Mouse (Mus musculus): ENCODE data around the gene Cttn. TPM values are rescaled to one million over a fixed set of nuclear protein-coding genes. Genes with fewer than 3 reads are reported as not detected.

The Cttn gene
- total RNA-seq, 2 experiments from 2014 or later = 88.0 to 93.4 TPM

- DNase-seq = no peak
Measured at GRCm38 (mm10) chr7:144389704-144390103, 81.1 kb downstream of the Cttn start.

DNA sequence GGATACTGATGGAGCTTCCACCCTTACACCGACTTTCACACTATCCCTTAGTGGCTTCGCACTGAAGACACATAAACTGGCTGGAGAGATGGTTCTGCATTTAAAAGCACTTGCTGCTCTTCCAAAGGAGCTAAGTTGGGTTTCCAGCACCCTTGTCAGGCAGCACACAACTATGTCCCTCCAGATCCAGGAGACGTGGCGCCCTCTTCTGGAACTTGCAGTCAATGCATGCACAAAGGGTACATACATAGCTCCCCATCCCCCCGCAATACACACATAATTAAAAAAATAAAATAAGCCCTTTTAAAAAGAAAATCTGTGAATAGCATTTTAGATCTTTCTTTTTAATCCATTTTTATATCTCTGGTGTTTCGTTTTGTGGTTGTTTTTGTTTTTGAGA is 83.3 kb downstream of the Cttn start:
- no peak for DNase-seq

Other genes starting within 250 kb of the Cttn start
- gene Ppfia1, start 82.7 kb upstream of the Cttn start, total RNA-seq (2021) = 10 to 100 TPM; 94.6 to 99.9 TPM
- gene Fadd, start 111.5 kb upstream of the Cttn start, total RNA-seq (2021) = 10 to 100 TPM; 16.6 to 16.7 TPM

All from heart, postnatal 4 days (tissue).